Mouse (Mus musculus): ENCODE measurements at regions not wholly inside any gene's neighbourhood (a gene's known extent, or its start where the extent isn't known, plus 50 kb on each side); places are given as distances from the start of the nearest gene placed in this dataset.
"Not testable (repeated sequence)": the region's sequence is repeated elsewhere in the genome, so short reads cannot be mapped to it uniquely, and the experiment has no call there.

- DNase-seq (ENCODE audit: low spot score in 2 of 2): peak; percentile 74 to 89
Measured at GRCm38 (mm10) chr3:21935571-21936261, 140.7 kb upstream of the Tbl1xr1 start.

- no peak for DNase-seq (ENCODE audit: low spot score in 2 of 2)
Measured at GRCm38 (mm10) chr3:21936262-21936603, 140.2 kb upstream of the Tbl1xr1 start.

GRCm38 (mm10) chr3:21936616-21937015 is 139.8 kb upstream of the Tbl1xr1 start:
- DNase-seq (ENCODE audit: low spot score in 2 of 2): no peak

DNA sequence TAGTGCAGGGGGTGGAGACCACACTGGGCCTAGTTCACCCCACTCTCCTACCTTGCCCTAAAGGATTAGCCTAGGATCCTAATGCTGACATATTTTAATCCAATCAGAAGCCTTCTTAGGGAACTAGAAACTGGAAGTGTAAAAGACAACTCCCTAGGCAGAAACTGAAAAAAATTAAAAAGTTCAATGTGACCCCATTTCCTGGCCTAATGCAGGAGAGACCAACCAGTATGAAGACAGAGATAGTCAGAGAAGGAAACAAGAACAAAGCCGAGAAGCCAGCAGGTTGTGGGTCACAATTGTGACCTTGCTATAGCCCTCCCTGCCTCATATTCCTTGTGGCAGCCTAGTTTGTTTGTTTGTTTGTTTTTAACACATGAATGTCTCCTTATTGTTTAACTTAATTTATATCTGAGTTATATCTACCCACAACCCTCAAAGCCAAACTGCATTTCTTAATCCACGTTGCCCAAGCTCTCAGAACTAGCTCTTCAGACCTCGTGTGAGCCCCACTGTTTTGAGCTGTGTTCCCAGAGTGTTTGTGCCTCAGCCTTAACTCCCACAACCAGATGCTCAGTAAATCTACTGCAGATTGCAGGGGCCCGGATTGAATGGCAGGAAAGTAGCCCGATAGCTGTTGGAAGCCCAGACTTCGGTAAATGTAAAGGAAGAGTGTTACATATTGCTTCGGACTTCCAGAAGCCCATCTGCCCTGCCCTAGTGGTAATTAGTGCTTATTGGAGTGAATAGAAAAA is 139.0 kb upstream of the Tbl1xr1 start:
- DNase-seq (ENCODE audit: low spot score in 2 of 2): peak in 1 of 2 experiments; percentile 71

- peak in 1 of 2 experiments; percentile 76 for DNase-seq (ENCODE audit: low spot score in 2 of 2)
Measured at GRCm38 (mm10) chr3:21938071-21938848, 138.2 kb upstream of the Tbl1xr1 start.

- DNase-seq (ENCODE audit: low spot score in 2 of 2): no peak
Measured at GRCm38 (mm10) chr3:21939738-21940137, 136.7 kb upstream of the Tbl1xr1 start.

DNA sequence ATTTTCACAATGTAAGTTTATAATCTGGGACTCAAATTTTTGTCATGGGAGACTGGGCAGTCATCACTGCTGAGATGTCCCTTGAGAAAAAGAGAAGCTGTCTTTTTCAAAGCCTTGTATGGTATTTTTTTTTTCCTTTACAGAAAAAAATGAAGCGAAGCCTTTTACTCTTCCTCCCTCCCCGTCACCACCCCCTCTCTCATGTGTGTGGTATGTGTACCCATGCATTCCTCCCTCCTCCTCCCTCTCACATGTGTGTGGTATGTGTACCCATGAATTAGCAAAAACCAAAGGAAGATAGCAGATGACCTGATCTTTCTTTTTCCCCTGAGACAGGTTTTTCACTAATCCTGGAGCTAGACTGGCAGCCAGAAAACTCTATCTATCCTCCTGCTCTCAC is 134.9 kb upstream of the Tbl1xr1 start:
- DNase-seq (ENCODE audit: low spot score in 2 of 2): no peak

DNA sequence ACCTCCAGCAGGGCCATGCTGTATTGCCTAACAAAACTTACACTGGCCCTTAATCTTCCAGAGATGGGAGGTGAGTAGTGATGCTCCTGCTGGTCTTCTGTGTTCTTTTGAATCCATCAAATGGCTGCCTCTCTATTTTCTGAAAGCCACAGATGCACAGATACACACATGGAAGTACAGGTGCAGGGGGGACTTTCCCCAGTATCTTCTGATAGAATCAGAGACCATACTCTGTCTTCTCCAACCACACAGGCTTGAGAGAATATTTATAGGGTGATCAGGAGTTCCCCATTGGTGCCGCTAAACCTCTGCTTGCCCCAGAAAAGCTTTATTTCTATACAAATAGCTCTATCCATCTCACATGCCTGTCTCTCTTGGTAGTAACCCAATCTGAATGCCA is 133.5 kb upstream of the Tbl1xr1 start:
- no peak for DNase-seq (ENCODE audit: low spot score in 2 of 2)

DNA sequence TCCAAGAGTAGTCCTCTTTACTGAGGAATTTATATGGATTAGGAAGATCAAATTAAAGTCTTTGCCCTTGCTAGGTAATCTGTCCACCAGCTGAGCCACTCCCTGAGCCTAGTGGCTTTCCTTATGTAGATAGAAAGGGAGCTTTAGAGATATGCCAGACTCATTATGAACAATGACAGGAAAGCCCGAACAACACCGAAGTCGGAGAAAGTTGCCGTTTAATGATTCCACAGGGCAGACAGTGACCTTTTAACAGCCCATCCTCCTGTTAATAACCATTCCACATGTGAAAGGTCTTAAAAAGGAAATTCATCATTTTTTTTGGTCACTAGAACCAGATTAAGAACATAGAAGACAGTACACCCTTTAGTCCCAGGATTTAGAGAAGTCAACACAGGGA is 130.7 kb upstream of the Tbl1xr1 start:
- no peak for DNase-seq (ENCODE audit: low spot score in 2 of 2)

DNA sequence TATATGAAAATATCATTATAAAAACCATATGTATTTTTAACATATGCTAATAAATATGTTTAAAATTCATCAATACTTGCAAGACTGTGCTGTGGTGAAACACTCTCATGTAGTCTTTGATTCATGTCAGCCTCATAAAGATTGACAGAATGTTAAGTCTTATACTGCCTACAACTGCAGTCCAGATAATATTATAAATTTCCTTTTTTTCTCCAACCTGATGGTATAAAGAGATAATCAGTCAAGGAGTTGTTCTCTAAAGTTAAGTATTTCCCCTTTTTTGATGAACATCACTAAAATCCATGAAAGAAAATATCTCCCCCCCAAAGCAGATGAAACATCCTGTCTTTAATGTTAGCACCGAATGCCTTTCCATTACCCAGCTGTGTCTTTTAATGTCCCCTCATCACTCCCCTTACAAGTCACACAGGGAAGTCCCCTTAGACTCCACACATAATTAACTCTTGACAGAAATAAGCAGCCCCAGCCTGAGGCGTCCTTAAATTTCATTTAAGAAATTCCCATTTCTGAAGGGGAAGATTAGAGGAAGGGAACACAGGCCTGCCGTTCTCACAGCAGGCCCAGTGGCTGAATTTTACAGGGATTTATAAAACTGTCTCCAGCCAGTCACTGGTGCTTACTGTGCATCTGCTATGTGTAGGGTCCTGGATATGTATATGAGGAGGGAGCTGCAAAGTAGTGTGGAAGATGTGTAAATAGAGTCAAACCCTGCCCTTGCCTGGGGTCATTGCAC is 129.0 kb upstream of the Tbl1xr1 start:
- DNase-seq (ENCODE audit: low spot score in 2 of 2): no peak

GRCm38 (mm10) chr3:21948074-21948659 is 128.3 kb upstream of the Tbl1xr1 start:
- DNase-seq (ENCODE audit: low spot score in 2 of 2): no peak

DNA sequence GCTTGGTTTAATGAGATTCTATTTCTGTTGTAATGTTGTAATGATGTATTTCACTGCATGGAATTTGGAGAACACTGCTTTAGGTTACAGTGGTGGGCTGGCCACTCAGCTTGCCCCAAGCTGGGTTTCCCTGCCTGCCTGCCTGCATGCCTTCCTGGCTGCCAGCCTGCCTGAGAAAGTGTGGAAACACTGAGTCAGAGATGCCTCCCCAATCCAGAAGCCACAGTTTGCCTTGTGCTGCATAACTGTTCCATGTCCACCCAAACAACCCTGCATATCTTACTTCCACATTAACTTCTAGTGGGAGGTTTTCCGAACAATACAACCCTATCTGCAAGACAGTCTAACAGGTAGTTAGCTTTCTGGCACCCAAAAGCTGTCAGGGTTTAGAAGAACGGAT is 127.0 kb upstream of the Tbl1xr1 start:
- DNase-seq (ENCODE audit: low spot score in 2 of 2): no peak

- DNase-seq (ENCODE audit: low spot score in 2 of 2): no peak
Measured at GRCm38 (mm10) chr3:21950571-21950970, 125.9 kb upstream of the Tbl1xr1 start.

DNA sequence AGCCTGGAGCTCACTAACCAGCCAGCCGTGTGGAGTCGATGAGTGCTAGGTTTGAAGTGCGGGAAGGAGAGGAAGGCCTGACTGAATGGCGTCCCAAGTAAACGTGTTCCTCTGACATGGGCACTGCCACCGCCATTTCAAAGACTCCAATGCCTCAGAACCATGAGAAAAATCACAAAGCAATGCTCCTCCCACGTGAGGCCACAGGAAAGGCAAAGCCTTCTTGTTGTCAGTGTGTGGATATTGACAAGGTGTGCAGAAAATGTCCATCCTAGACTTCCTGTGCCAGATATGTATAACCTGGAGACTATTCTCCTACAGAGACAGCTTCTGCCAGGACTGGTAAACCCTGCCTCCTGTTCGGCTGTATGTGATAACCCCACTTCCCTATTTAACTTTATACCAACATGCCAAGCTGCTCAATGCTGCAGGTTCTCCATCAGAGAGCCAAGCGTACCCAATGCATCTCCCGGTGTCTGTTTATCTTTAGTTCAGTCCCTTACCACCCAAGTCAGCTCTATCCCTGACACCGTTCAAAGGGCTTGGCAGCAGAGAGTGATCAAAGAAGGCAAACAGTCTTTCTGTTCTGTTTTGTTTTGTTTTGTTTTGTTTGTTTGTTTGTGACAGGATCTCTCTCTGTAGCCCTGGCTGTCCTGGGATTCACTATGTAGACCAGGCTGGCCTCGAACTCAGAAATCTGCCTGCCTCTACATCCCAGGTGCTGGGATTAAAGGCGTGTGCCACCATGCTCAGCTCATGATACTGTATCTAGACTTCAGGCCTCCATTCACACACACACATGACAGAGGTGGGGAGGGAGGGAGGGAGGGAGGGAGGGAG is 124.8 kb upstream of the Tbl1xr1 start:
- no peak for DNase-seq (ENCODE audit: low spot score in 2 of 2)

- no peak for DNase-seq (ENCODE audit: low spot score in 2 of 2)
Measured at GRCm38 (mm10) chr3:21952695-21953415, 123.6 kb upstream of the Tbl1xr1 start.

GRCm38 (mm10) chr3:21953416-21953810 is 123.0 kb upstream of the Tbl1xr1 start:
- DNase-seq (ENCODE audit: low spot score in 2 of 2): no peak

DNA sequence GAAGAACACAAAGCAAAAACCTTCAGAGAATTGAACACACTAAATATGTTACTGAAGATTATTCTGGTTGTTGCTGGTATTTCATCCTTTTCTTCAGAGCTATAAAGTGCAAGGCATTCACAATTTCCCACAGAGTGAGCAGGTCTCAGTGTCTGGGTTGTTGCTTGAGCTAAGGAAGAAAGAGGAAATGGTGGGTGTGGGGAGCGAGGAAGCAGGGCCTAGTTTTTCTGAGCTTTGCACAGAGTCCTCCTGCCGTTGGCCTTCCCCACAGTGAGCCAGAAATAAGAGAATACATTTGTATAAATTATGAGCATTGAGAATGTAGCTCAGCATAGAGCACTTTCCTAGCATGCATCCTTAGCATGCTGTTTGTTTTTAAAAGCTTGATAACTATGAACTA is 120.8 kb upstream of the Tbl1xr1 start:
- DNase-seq (ENCODE audit: low spot score in 2 of 2): no peak

- DNase-seq (ENCODE audit: low spot score in 2 of 2): not testable (repeated sequence)
Measured at GRCm38 (mm10) chr3:21957105-21957504, 119.3 kb upstream of the Tbl1xr1 start.

- no peak for DNase-seq (ENCODE audit: low spot score in 2 of 2)
Measured at GRCm38 (mm10) chr3:21958595-21959286, 117.7 kb upstream of the Tbl1xr1 start.

Measured in left cerebral cortex, adult 8-10 months (tissue).